Mouse (Mus musculus) testis, postnatal 10 days (tissue): Measurements from ENCODE around the gene Actr8.

ENCODE experiments used
- DNase-seq: peaks from one replicate; pipeline ENCODE4 v3.0.0; 2021; ENCODE audit warnings: low spot score

Actr8 gene

DNA sequence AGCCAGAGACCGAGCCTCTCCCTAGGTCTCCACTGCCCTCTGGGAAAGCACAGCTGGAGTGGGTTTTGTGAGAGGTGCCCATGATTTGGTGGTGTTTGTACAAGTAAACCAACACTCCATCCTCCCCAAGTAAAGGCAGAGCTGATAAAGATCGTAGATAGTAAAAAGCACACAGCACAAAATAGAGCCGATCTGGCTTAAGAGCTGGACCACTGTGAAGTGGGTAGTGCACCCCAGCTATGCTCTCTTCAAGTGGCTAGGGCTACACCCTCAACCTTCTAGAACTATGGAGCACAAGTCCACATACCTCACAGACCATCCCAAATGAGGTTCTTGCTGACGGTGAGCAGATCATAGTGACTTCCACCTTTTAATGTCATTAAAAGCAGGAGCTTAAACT lies 61.3 kb downstream of the Actr8 start:
- no peak for DNase-seq

- no peak for DNase-seq
These were observed 63.7 kb downstream of the Actr8 start for GRCm38 (mm10) chr14:30041836-30042235.

GRCm38 (mm10) chr14:30043356-30043940 lies 65.3 kb downstream of the Actr8 start:
- DNase-seq = no peak

GRCm38 (mm10) chr14:30045239-30045638 lies 67.1 kb downstream of the Actr8 start:
- DNase-seq = no peak

DNA sequence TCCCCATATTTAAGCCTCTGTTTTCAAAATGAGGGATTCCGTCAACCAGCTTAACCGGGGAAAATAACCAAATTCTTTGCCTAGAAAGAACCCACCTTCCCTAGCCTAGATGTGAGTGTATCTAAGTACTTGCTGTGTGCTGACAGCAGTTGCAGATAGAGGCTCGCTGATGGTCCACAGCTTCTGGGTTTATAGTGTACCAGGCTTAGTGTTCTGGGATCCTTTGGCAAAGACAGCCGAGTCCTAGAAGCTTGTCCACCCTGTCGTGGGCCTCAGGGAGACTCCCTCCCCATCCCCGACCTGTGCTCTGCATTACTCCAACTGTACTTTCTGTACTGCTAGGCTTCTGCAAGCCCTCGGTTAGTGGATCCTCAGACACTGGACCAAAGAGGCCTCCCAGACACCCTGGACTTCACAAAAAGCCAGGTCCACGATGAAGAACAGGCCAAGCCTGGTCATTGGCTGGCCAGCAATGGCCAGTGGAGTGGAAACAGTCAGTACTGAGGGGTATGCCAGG lies 67.6 kb downstream of the Actr8 start:
- no peak for DNase-seq

- DNase-seq = no peak
These were observed 68.8 kb downstream of the Actr8 start for GRCm38 (mm10) chr14:30046976-30047375.

- no peak for DNase-seq
These were observed 69.9 kb downstream of the Actr8 start for GRCm38 (mm10) chr14:30048049-30048448.

DNA sequence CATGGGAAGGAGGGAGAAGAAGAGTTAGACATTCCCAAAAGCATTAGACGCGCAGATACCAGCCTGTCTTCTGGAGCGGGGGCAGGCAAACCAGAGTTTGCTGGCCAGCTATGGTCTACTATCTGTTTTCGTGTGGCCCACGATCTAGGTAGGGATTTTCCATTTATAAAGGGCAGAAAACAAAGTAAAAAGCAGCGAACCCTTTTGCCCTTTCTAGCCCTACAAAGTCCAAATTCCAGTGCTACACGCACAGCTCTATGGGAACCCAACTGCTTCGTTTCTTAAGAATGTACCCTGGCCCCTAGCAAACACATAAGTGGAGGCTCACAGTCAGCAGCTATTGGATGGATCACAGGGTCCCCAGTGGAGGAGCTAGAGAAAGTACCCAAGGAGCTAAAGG lies 72.1 kb downstream of the Actr8 start:
- no peak for DNase-seq

DNA sequence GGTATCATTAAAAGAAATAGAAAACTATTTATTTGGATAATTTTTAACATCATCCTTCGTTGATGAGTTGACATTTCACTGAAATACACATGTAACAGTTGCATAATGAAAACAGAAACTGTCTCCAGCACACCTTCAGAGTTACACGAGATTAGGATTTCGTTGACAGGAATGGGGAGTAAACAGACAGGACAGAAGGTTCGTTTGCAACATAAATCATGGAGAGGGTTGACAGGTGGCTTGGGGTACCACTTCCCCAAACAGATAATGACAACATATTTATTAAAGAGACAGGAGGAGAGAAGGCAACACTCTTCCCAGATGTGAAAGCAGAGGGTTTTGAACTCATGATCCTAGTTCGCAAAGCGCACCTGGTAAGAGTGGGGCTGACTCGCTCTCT lies 76.8 kb downstream of the Actr8 start:
- DNase-seq = no peak
